Mouse (Mus musculus) CD4-positive naive resting alpha-beta T cell, adult 57 days (primary cell): ENCODE results near the gene Olfr1224-ps1. TPM values are rescaled to one million over a fixed set of nuclear protein-coding genes. Genes with fewer than 3 reads are reported as not detected.

ENCODE experiments used
- total RNA-seq: library from RNA; stranded (reverse); gene quantifications from one replicate; pipeline ENCODE4 v1.2.4, GENCODE M21; 2023

Olfr1224-ps1 gene
- not detected for total RNA-seq

GRCm38 (mm10) chr2:89163991-89164390 lies at the start of gene Olfr1224-ps1:
Gene Olfr1224-ps1, minus strand, starts transcription at chr2:89164091.

GRCm38 (mm10) chr2:89199948-89200347 lies 36.1 kb upstream of the Olfr1224-ps1 start, which contains the start of gene Olfr1226:
Gene Olfr1226, minus strand, starts transcription at chr2:89200048.

GRCm38 (mm10) chr2:89174569-89174968 lies 10.7 kb upstream of the Olfr1224-ps1 start, which contains the start of gene Olfr1225:
Gene Olfr1225, minus strand, starts transcription at chr2:89174669.

GRCm38 (mm10) chr2:89151460-89151859 lies 12.4 kb downstream of the Olfr1224-ps1 start, which contains the start of gene Olfr1223:
Gene Olfr1223, minus strand, starts transcription at chr2:89151560.

GRCm38 (mm10) chr2:89132954-89133353 lies 30.9 kb downstream of the Olfr1224-ps1 start, which contains the start of gene Olfr1222:
Gene Olfr1222, minus strand, starts transcription at chr2:89133054.

GRCm38 (mm10) chr2:89117183-89117582 lies 46.7 kb downstream of the Olfr1224-ps1 start, which contains the start of gene Olfr1221:
Gene Olfr1221, minus strand, starts transcription at chr2:89117283.

GRCm38 (mm10) chr2:89106735-89107134 lies 57.2 kb downstream of the Olfr1224-ps1 start, which contains the start of gene Olfr1220:
Gene Olfr1220, minus strand, starts transcription at chr2:89106835.

Other genes with a start within 250 kb of the Olfr1224-ps1 start
- not detected for gene Olfr1209, start 248.9 kb downstream of the Olfr1224-ps1 start, total RNA-seq
- not detected for gene Olfr1211, start 226.0 kb downstream of the Olfr1224-ps1 start, total RNA-seq
- gene Olfr1212, start 210.1 kb downstream of the Olfr1224-ps1 start, total RNA-seq = not detected
- gene Gm13762, start 183.8 kb downstream of the Olfr1224-ps1 start, total RNA-seq = not detected
- gene Olfr1214, start 171.4 kb downstream of the Olfr1224-ps1 start, total RNA-seq = not detected
- gene Olfr1215, start 157.1 kb downstream of the Olfr1224-ps1 start, total RNA-seq = not detected
- not detected for gene Olfr1216, start 145.8 kb downstream of the Olfr1224-ps1 start, total RNA-seq
- not detected for gene Olfr1217, start 132.0 kb downstream of the Olfr1224-ps1 start, total RNA-seq
- not detected for gene Olfr1218, start 102.9 kb downstream of the Olfr1224-ps1 start, total RNA-seq
- gene Olfr1219, start 80.6 kb downstream of the Olfr1224-ps1 start, total RNA-seq = not detected
- gene Olfr1220, start 57.3 kb downstream of the Olfr1224-ps1 start, total RNA-seq = not detected
- gene Olfr1221, start 46.8 kb downstream of the Olfr1224-ps1 start, total RNA-seq = not detected
- gene Olfr1222, start 31.0 kb downstream of the Olfr1224-ps1 start, total RNA-seq = not detected
- gene Olfr1223, start 12.5 kb downstream of the Olfr1224-ps1 start, total RNA-seq = not detected
- gene Olfr1225, start 10.6 kb upstream of the Olfr1224-ps1 start, total RNA-seq = not detected
- gene Olfr1226, start 36.0 kb upstream of the Olfr1224-ps1 start, total RNA-seq = not detected
- not detected for gene Olfr1228, start 90.0 kb upstream of the Olfr1224-ps1 start, total RNA-seq
- gene Olfr1229, start 123.9 kb upstream of the Olfr1224-ps1 start, total RNA-seq = not detected
- gene Olfr1230, start 133.2 kb upstream of the Olfr1224-ps1 start, total RNA-seq = not detected
- not detected for gene Olfr1231, start 143.0 kb upstream of the Olfr1224-ps1 start, total RNA-seq
- not detected for gene Olfr1232, start 165.6 kb upstream of the Olfr1224-ps1 start, total RNA-seq
- gene Olfr1233, start 178.3 kb upstream of the Olfr1224-ps1 start, total RNA-seq = not detected
- gene Olfr1234, start 200.8 kb upstream of the Olfr1224-ps1 start, total RNA-seq = not detected
- gene Olfr1238, start 245.6 kb upstream of the Olfr1224-ps1 start, total RNA-seq = not detected